Mouse (Mus musculus) liver, embryonic 16.5 days (tissue): ENCODE measurements at regions not wholly inside any gene's neighbourhood (a gene's known extent, or its start where the extent isn't known, plus 50 kb on each side); places are given as distances from the start of the nearest gene placed in this dataset.

ENCODE experiments used
- ATAC-seq: fragments of 200-750 bp; cut with Nextera tagmentation; 2 replicates; pipeline ENCODE4 v1.8.0; 2017; ENCODE audit warnings: low read depth, mild to moderate bottlenecking, moderate number of reproducible peaks, moderate library complexity
- H3K27ac ChIP-seq: fragments of 300-500 bp; sonication (generic); 2 replicates; pipeline ENCODE4 v1.5.1; 2014; ENCODE audit warnings: mild to moderate bottlenecking, low read length
- H3K27me3 ChIP-seq: fragments of 300-500 bp; sonication (generic); 2 replicates; pipeline ENCODE4 v1.6.1; 2014; ENCODE audit warnings: low read depth, low read length, mixed read lengths; ENCODE audit not compliant: control insufficient read depth, insufficient read depth
- H3K36me3 ChIP-seq: fragments of 300-500 bp; sonication (generic); 2 replicates; pipeline ENCODE4 v1.6.1; 2014; ENCODE audit warnings: mild to moderate bottlenecking; ENCODE audit not compliant: control insufficient read depth, insufficient read depth
- H3K4me1 ChIP-seq: fragments of 300-500 bp; sonication (generic); 2 replicates; pipeline ENCODE4 v1.6.1; 2014; ENCODE audit warnings: low read depth, low read length, mixed read lengths; ENCODE audit not compliant: control insufficient read depth
- H3K4me2 ChIP-seq: fragments of 300-500 bp; sonication (generic); 2 replicates; pipeline ENCODE4 v1.6.1; 2014; ENCODE audit warnings: low read depth, low read length, mixed read lengths
- H3K4me3 ChIP-seq: fragments of 300-500 bp; sonication (generic); 2 replicates; pipeline ENCODE4 v1.5.1; 2014; ENCODE audit warnings: low read depth, mild to moderate bottlenecking, low read length
- H3K9ac ChIP-seq: fragments of 300-500 bp; sonication (generic); 2 replicates; pipeline ENCODE4 v1.6.1; 2014; ENCODE audit warnings: low read depth, low read length
- H3K9me3 ChIP-seq: fragments of 300-500 bp; sonication (generic); replicated peaks from 2 replicates; pipeline ENCODE4 v1.6.1; 2016; ENCODE audit warnings: low read length; ENCODE audit not compliant: control insufficient read depth
- WGBS: fragments of 180-500 bp; shearing (Covaris S2); extraction: QIAGEN DNeasy Blood & Tissue Kit; methylation state at CpG from one replicate; pipeline ENCODE4 v1.1.7; 2014; ENCODE audit not compliant: insufficient replicate concordance; 5-methylcytosine and 5-hydroxymethylcytosine counted together

GRCm38 (mm10) chr15:5554926-5555325 is 310.9 kb upstream of the Ptger4 start:
- no peaks in the 10 kb centered on the region for H3K9me3 ChIP-seq
- 59% methylated on average over 4 of the region's 4 CpGs for WGBS
- H3K9ac ChIP-seq: no peak overlapping the region
- ATAC-seq: no peak
- H3K4me1 ChIP-seq: no peaks in the 10 kb centered on the region
- no peaks in the 10 kb centered on the region for H3K27me3 ChIP-seq
- H3K4me3 ChIP-seq: no peak overlapping the region
- H3K27ac ChIP-seq: no peak overlapping the region
- no peak overlapping the region for H3K4me2 ChIP-seq
- no peaks in the 10 kb centered on the region for H3K36me3 ChIP-seq

- H3K9ac ChIP-seq: no peak overlapping the region
- ATAC-seq: no peak
- no peaks in the 10 kb centered on the region for H3K9me3 ChIP-seq
- H3K4me3 ChIP-seq: no peak overlapping the region
- no peaks in the 10 kb centered on the region for H3K36me3 ChIP-seq
- no peaks in the 10 kb centered on the region for H3K4me1 ChIP-seq
- no peak overlapping the region for H3K27ac ChIP-seq
- no peaks in the 10 kb centered on the region for H3K27me3 ChIP-seq
- no peak overlapping the region for H3K4me2 ChIP-seq
- 63% methylated on average over 7 of the region's 7 CpGs for WGBS
Observed at GRCm38 (mm10) chr15:5555381-5556066, 311.5 kb upstream of the Ptger4 start.

- Histone ChIP-seq H3K9ac (no peak overlapping the region), H3K27me3 (no peaks in the 10 kb centered on the region), H3K9me3 (no peaks in the 10 kb centered on the region), H3K36me3 (no peaks in the 10 kb centered on the region), H3K27ac (no peak overlapping the region), H3K4me3 (no peak overlapping the region), H3K4me1 (no peaks in the 10 kb centered on the region), H3K4me2 (no peak overlapping the region)
- WGBS: 72% methylated on average over 4 of the region's 4 CpGs
- no peak for ATAC-seq
Observed at GRCm38 (mm10) chr15:5561783-5562182, 317.8 kb upstream of the Ptger4 start.

GRCm38 (mm10) chr15:5574366-5574765 is 330.4 kb upstream of the Ptger4 start:
- Histone ChIP-seq H3K4me2 (no peak overlapping the region), H3K9ac (no peak overlapping the region), H3K4me1 (no peaks in the 10 kb centered on the region), H3K4me3 (no peak overlapping the region), H3K36me3 (no peaks in the 10 kb centered on the region), H3K27ac (no peak overlapping the region), H3K9me3 (no peaks in the 10 kb centered on the region), H3K27me3 (no peaks in the 10 kb centered on the region)
- no peak for ATAC-seq

GRCm38 (mm10) chr15:5579559-5579958 is 335.6 kb upstream of the Ptger4 start:
- Histone ChIP-seq H3K4me3 (no peak overlapping the region), H3K4me1 (no peaks in the 10 kb centered on the region), H3K36me3 (no peaks in the 10 kb centered on the region), H3K27me3 (no peaks in the 10 kb centered on the region), H3K27ac (no peak overlapping the region), H3K9ac (no peak overlapping the region), H3K9me3 (no peaks in the 10 kb centered on the region), H3K4me2 (no peak overlapping the region)
- ATAC-seq: no peak
- WGBS: 65% methylated on average over 2 of the region's 2 CpGs

GRCm38 (mm10) chr15:5580416-5580815 is 336.4 kb upstream of the Ptger4 start:
- Histone ChIP-seq H3K27ac (no peak overlapping the region), H3K9ac (no peak overlapping the region), H3K4me1 (no peaks in the 10 kb centered on the region), H3K36me3 (no peaks in the 10 kb centered on the region), H3K4me2 (no peak overlapping the region), H3K9me3 (no peaks in the 10 kb centered on the region), H3K27me3 (no peaks in the 10 kb centered on the region), H3K4me3 (no peak overlapping the region)
- ATAC-seq: no peak
- 82% methylated on average over 4 of the region's 4 CpGs for WGBS

GRCm38 (mm10) chr15:5584381-5584780 is 340.4 kb upstream of the Ptger4 start:
- ATAC-seq: no peak
- WGBS: 74% methylated on average over 2 of the region's 2 CpGs
- H3K36me3 ChIP-seq: no peaks in the 10 kb centered on the region
- H3K4me1 ChIP-seq: no peaks in the 10 kb centered on the region
- no peak overlapping the region for H3K4me3 ChIP-seq
- no peaks in the 10 kb centered on the region for H3K27me3 ChIP-seq
- no peak overlapping the region for H3K9ac ChIP-seq
- no peaks in the 10 kb centered on the region for H3K9me3 ChIP-seq
- no peak overlapping the region for H3K4me2 ChIP-seq
- H3K27ac ChIP-seq: no peak overlapping the region

- no peak overlapping the region for H3K4me2 ChIP-seq
- no peak overlapping the region for H3K27ac ChIP-seq
- no peaks in the 10 kb centered on the region for H3K36me3 ChIP-seq
- H3K4me3 ChIP-seq: no peak overlapping the region
- no peaks in the 10 kb centered on the region for H3K27me3 ChIP-seq
- no peak for ATAC-seq
- H3K9me3 ChIP-seq: no peaks in the 10 kb centered on the region
- H3K4me1 ChIP-seq: no peaks in the 10 kb centered on the region
- no peak overlapping the region for H3K9ac ChIP-seq
- 46% methylated on average over 4 of the region's 4 CpGs for WGBS
Observed at GRCm38 (mm10) chr15:5604732-5605266, 360.8 kb upstream of the Ptger4 start.

GRCm38 (mm10) chr15:5607533-5607932 is 363.5 kb upstream of the Ptger4 start:
- no peaks in the 10 kb centered on the region for H3K4me1 ChIP-seq
- H3K36me3 ChIP-seq: no peaks in the 10 kb centered on the region
- no peaks in the 10 kb centered on the region for H3K9me3 ChIP-seq
- WGBS: 60% methylated on average over 2 of the region's 2 CpGs
- no peak overlapping the region for H3K4me2 ChIP-seq
- no peak for ATAC-seq
- H3K9ac ChIP-seq: no peak overlapping the region
- no peaks in the 10 kb centered on the region for H3K27me3 ChIP-seq
- no peak overlapping the region for H3K4me3 ChIP-seq
- H3K27ac ChIP-seq: no peak overlapping the region
